Mouse (Mus musculus): ENCODE measurements around the gene Gm4778. TPM values are rescaled to one million over a fixed set of nuclear protein-coding genes. Genes with fewer than 3 reads are reported as not detected.
"Not testable (repeated sequence)": the region's sequence is repeated elsewhere in the genome, so short reads cannot be mapped to it uniquely, and the experiment has no call there.

Gm4778 gene
- not detected in 2 replicates for polyA plus RNA-seq (2015; fragmentation: Nextera tagmentation; extraction: Ambion mirVana)

DNA sequence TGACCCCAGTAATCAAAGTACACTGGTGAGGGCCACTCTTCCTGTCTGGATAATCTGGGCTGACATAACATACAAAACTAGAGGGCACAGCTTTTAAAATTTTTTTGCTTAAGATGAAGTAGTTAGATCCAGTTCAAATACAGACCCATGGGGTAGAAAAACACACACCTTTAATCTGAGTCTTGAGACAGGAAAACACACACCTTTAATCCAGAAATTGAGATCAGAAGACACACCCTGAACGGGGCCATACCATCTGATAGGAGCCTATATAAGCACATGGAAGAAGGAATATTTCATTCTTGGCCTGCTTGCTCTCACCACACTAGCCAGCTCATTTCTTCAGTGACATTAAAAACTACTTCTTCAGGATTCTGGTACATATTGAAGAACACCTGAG is at the start of gene Gm4778:
Gene Gm4778 (plus strand): TSS at position 301 of the 400 bp plus-strand sequence.
- not testable (repeated sequence) for H3K27me3 ChIP-seq; H3K9ac ChIP-seq; H3K4me3 ChIP-seq (replicated peaks); H3K27ac ChIP-seq; H3K4me1 ChIP-seq (replicated peaks); H3K4me2 ChIP-seq; H3K9me3 ChIP-seq (replicated peaks); ATAC-seq (ENCODE audit: low read depth); H3K36me3 ChIP-seq; DNase-seq
- 68% methylated on average over 1 of the region's 1 CpGs for WGBS (ENCODE audit: insufficient replicate concordance)

DNA sequence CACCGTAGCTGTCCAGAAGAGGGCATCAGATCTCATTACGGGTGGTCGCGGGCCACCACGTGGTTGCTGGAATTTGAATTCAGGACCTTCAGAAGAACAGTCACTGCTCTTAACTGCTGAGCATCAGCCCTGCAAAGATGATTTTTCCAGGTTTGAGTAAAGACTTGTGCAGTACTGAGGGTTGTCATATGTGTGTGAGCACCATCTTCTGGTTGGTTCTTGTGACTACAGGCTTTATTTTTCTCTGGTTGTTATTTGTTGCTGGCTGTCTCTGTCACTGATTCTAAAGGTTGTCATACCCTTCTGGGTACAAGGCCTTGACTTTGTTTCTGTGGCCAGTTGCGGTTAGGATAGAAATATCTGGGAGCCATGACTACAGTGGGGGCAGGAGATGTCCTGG is 3.2 kb upstream of the Gm4778 start:
- no peak overlapping the region for H3K4me2 ChIP-seq
- no peaks in the 10 kb centered on the region for H3K36me3 ChIP-seq
- no peak for ATAC-seq (ENCODE audit: low read depth)
- WGBS (ENCODE audit: insufficient replicate concordance), result 34% methylated on average over 6 of the region's 6 CpGs
- no peak for DNase-seq
- no peaks in the 10 kb centered on the region for H3K27me3 ChIP-seq
- H3K27ac ChIP-seq, result no peak overlapping the region
- H3K4me1 ChIP-seq (replicated peaks), result no peaks in the 10 kb centered on the region
- H3K4me3 ChIP-seq (replicated peaks), result no peak overlapping the region
- H3K9ac ChIP-seq, result no peak overlapping the region
- no peaks in the 10 kb centered on the region for H3K9me3 ChIP-seq (replicated peaks)

- no peak overlapping the region for H3K27ac ChIP-seq
- WGBS (ENCODE audit: insufficient replicate concordance), result 73% methylated on average over 11 of the region's 11 CpGs
Measured at GRCm38 (mm10) chr3:94275991-94276390, 12.2 kb downstream of the Gm4778 start.

GRCm38 (mm10) chr3:94305457-94305856 is 41.6 kb downstream of the Gm4778 start:
- no peak overlapping the region for H3K4me2 ChIP-seq
- 37% methylated on average over 1 of the region's 1 CpGs for WGBS (ENCODE audit: insufficient replicate concordance)

More at GRCm38 (mm10) chr3:94275991-94276390, 12.2 kb downstream of the Gm4778 start:
- H3K4me2 ChIP-seq, result no peak overlapping the region
- no peak overlapping the region for H3K4me3 ChIP-seq (replicated peaks)
- no peaks in the 10 kb centered on the region for H3K36me3 ChIP-seq
- H3K4me1 ChIP-seq (replicated peaks), result no peaks in the 10 kb centered on the region
- ATAC-seq (ENCODE audit: low read depth), result no peak
- no peaks in the 10 kb centered on the region; the same call in 1 of the 2 replicates for H3K9me3 ChIP-seq (replicated peaks)
- DNase-seq, result no peak
- no peak overlapping the region for H3K9ac ChIP-seq
- H3K27me3 ChIP-seq, result no peaks in the 10 kb centered on the region

DNA sequence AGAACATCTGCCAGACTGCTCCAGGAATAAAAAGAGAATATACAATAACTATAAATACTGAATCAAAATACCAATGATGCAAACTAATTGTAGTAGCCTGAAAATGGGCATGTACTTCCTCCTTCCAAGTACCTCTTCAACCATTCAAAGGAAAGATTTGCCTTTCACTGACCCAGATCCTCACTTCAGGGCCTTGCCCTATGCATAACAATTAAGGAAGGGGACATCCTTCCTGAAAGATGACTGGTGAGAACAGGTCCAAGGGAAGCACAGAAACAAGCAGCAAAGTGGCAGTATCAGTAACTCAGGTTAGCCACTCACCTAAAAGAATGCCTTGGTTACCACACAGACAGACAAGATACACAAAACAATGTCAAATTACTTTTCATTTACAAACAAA is 43.1 kb downstream of the Gm4778 start:
- H3K4me3 ChIP-seq (replicated peaks), result no peak overlapping the region
- H3K36me3 ChIP-seq, result no peaks in the 10 kb centered on the region
- H3K4me1 ChIP-seq (replicated peaks), result peaks cover 19% of the 10 kb centered on the region
- H3K27me3 ChIP-seq, result no peaks in the 10 kb centered on the region
- H3K27ac ChIP-seq, result no peak overlapping the region
- H3K4me2 ChIP-seq, result no peak overlapping the region
- ATAC-seq (ENCODE audit: low read depth) (no peak), DNase-seq (no peak)
- H3K9me3 ChIP-seq (replicated peaks), result no peaks in the 10 kb centered on the region; the same call in 1 of the 2 replicates
- no peak overlapping the region for H3K9ac ChIP-seq

More at GRCm38 (mm10) chr3:94305457-94305856, 41.6 kb downstream of the Gm4778 start:
- Histone ChIP-seq H3K9ac (no peak overlapping the region), H3K27me3 (no peaks in the 10 kb centered on the region), H3K9me3 (replicated peaks) (no peaks in the 10 kb centered on the region; the same call in 1 of the 2 replicates), H3K4me3 (replicated peaks) (no peak overlapping the region), H3K36me3 (no peaks in the 10 kb centered on the region), H3K4me1 (replicated peaks) (peaks cover 6% of the 10 kb centered on the region), H3K27ac (no peak overlapping the region)
- DNase-seq (no peak), ATAC-seq (ENCODE audit: low read depth) (no peak)

GRCm38 (mm10) chr3:94309633-94310363 is 46.0 kb downstream of the Gm4778 start, which contains the start of gene Them4:
Them4 (plus strand) TSS chr3:94310089.
- H3K4me3 ChIP-seq (replicated peaks), result peak within 1 kb of the TSS; percentile 63
- H3K4me2 ChIP-seq, result peak within 1 kb of the TSS; percentile 79
- H3K9ac ChIP-seq, result peak within 1 kb of the TSS; percentile 70
- ATAC-seq (ENCODE audit: low read depth) (peak; percentile 100), DNase-seq (peak; percentile 83)
- no peaks in the 10 kb centered on the region for H3K27me3 ChIP-seq
- peaks cover 19% of the 10 kb centered on the region for H3K4me1 ChIP-seq (replicated peaks)
- no peaks in the 10 kb centered on the region for H3K9me3 ChIP-seq (replicated peaks)
- WGBS (ENCODE audit: insufficient replicate concordance), result 2% methylated on average over 47 of the region's 47 CpGs
- H3K27ac ChIP-seq, result peak within 1 kb of the TSS; percentile 53
- H3K36me3 ChIP-seq, result no peaks in the 10 kb centered on the region

DNA sequence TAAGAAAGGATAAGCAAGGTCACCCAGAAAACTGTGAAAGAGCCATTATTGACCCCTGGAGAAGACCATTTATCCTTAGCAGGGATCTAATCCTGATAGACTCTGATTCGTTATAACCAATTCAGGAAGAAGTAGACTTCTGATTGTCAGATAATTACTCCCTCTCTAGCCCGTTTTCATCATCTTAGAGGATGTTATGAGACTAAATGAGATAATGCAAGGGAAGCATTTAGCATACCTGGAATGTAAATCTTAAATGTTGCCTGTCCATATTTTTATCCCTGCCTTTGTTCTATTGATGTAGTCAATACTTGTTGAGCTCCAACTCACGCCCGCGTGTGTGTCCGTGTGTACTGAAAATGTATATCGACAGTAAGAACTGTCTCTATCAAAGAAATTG is 46.7 kb downstream of the Gm4778 start:
- H3K27me3 ChIP-seq, result no peaks in the 10 kb centered on the region
- peak overlapping the region; percentile 79 for H3K4me2 ChIP-seq
- peak overlapping the region; percentile 53 for H3K27ac ChIP-seq
- DNase-seq (no peak), ATAC-seq (ENCODE audit: low read depth) (no peak)
- H3K4me1 ChIP-seq (replicated peaks), result peaks cover 19% of the 10 kb centered on the region
- H3K36me3 ChIP-seq, result no peaks in the 10 kb centered on the region
- peak overlapping the region; percentile 70 for H3K9ac ChIP-seq
- 39% methylated on average over 7 of the region's 7 CpGs for WGBS (ENCODE audit: insufficient replicate concordance)
- H3K4me3 ChIP-seq (replicated peaks), result peak overlapping the region; percentile 63
- H3K9me3 ChIP-seq (replicated peaks), result no peaks in the 10 kb centered on the region

- Histone ChIP-seq H3K4me1 (replicated peaks) (peaks cover 19% of the 10 kb centered on the region), H3K9me3 (replicated peaks) (no peaks in the 10 kb centered on the region), H3K4me2 (peak overlapping the region; percentile 79), H3K27me3 (no peaks in the 10 kb centered on the region), H3K4me3 (replicated peaks) (peak overlapping the region; percentile 63), H3K9ac (0 out of 2 replicates have a peak overlapping the region, but pooled peaks have one; percentile 70), H3K27ac (no peak overlapping the region), H3K36me3 (no peaks in the 10 kb centered on the region)
- no peak for ATAC-seq (ENCODE audit: low read depth)
- no peak for DNase-seq
- WGBS (ENCODE audit: insufficient replicate concordance), result 63% methylated on average over 6 of the region's 6 CpGs
Measured at GRCm38 (mm10) chr3:94310911-94311310, 47.1 kb downstream of the Gm4778 start.

DNA sequence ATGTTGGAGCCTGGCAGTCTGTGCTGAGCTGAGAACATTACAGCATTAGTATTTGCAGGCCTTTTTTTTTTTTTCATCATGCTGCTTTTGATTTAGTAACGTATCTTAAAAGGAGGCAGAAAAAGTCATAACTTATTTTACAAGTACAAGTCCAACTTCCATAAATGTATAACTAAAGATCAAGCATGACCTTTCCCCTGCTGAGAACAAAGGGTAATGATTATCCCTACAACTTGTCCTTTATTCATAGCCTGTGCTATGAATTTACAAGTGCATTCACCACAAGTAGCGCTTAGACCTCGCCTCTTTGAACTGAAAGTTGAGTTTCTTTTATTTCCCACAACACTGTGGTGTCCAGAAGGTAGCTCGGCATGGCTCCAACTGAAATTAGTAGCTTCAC is 47.5 kb downstream of the Gm4778 start:
- Histone ChIP-seq H3K27ac (no peak overlapping the region), H3K4me3 (replicated peaks) (no peak overlapping the region), H3K36me3 (no peaks in the 10 kb centered on the region), H3K9ac (no peak overlapping the region), H3K9me3 (replicated peaks) (no peaks in the 10 kb centered on the region), H3K4me2 (no peak overlapping the region; the same call in 1 of the 2 replicates), H3K27me3 (no peaks in the 10 kb centered on the region), H3K4me1 (replicated peaks) (peaks cover 19% of the 10 kb centered on the region)
- WGBS (ENCODE audit: insufficient replicate concordance), result 70% methylated on average over 4 of the region's 4 CpGs
- no peak for DNase-seq
- no peak for ATAC-seq (ENCODE audit: low read depth)

Other genes with a start within 250 kb of the Gm4778 start
- gene Gm9125, start 209.2 kb upstream of the Gm4778 start, polyA plus RNA-seq (2015; fragmentation: Nextera tagmentation; extraction: Ambion mirVana), result not detected in 2 replicates
- not detected in 2 replicates for gene Gm10697, start 191.4 kb upstream of the Gm4778 start, polyA plus RNA-seq (2015; fragmentation: Nextera tagmentation; extraction: Ambion mirVana)
- gene Gm10696, start 85.8 kb upstream of the Gm4778 start, polyA plus RNA-seq (2015; fragmentation: Nextera tagmentation; extraction: Ambion mirVana), result not detected in 2 replicates
- gene Gm5286, start 67.3 kb upstream of the Gm4778 start, polyA plus RNA-seq (2015; fragmentation: Nextera tagmentation; extraction: Ambion mirVana), result not detected in 2 replicates
- gene Them4, start 46.1 kb downstream of the Gm4778 start, polyA plus RNA-seq (2015; fragmentation: Nextera tagmentation; extraction: Ambion mirVana), result 2.6 and 3.6 TPM in 2 replicates
- gene Them5, start 78.1 kb downstream of the Gm4778 start, polyA plus RNA-seq (2015; fragmentation: Nextera tagmentation; extraction: Ambion mirVana), result not detected in 2 replicates
- gene C2cd4d, start 98.4 kb downstream of the Gm4778 start, polyA plus RNA-seq (2015; fragmentation: Nextera tagmentation; extraction: Ambion mirVana), result 0.22 TPM in 1 of 2 replicates, not detected in the other
- 0.58 and 0.65 TPM in 2 replicates for gene Rorc, start 108.8 kb downstream of the Gm4778 start, polyA plus RNA-seq (2015; fragmentation: Nextera tagmentation; extraction: Ambion mirVana)
- 0.03 and 0.06 TPM in 2 replicates for gene Lingo4, start 134.5 kb downstream of the Gm4778 start, polyA plus RNA-seq (2015; fragmentation: Nextera tagmentation; extraction: Ambion mirVana)
- 9.5 and 13.9 TPM in 2 replicates for gene Tdrkh, start 149.2 kb downstream of the Gm4778 start, polyA plus RNA-seq (2015; fragmentation: Nextera tagmentation; extraction: Ambion mirVana)
- gene Mrpl9, start 179.3 kb downstream of the Gm4778 start, polyA plus RNA-seq (2015; fragmentation: Nextera tagmentation; extraction: Ambion mirVana), result 47.5 and 52.5 TPM in 2 replicates
- gene Oaz3, start 179.9 kb downstream of the Gm4778 start, polyA plus RNA-seq (2015; fragmentation: Nextera tagmentation; extraction: Ambion mirVana), result 0.19 and 0.45 TPM in 2 replicates
- 0.25 and 0.38 TPM in 2 replicates for gene Celf3, start 214.3 kb downstream of the Gm4778 start, polyA plus RNA-seq (2015; fragmentation: Nextera tagmentation; extraction: Ambion mirVana)
- not detected in 2 replicates for gene Riiad1, start 216.3 kb downstream of the Gm4778 start, polyA plus RNA-seq (2015; fragmentation: Nextera tagmentation; extraction: Ambion mirVana)